Mouse (Mus musculus) neural tube, embryonic 11.5 days (tissue): ENCODE results near the gene Nt5c1a. TPM values are rescaled to one million over a fixed set of nuclear protein-coding genes. Genes with fewer than 3 reads are reported as not detected.

Experiments
- ATAC-seq: fragments of 200-750 bp; cut with Nextera tagmentation; 2 replicates; pipeline ENCODE4 v1.8.0; 2017; ENCODE audit warnings: moderate number of reproducible peaks, mild to moderate bottlenecking, moderate TSS enrichment, moderate library complexity; ENCODE audit not compliant: insufficient read depth, low FRiP score, low TSS enrichment
- DNase-seq: peaks from one replicate; pipeline ENCODE4 v3.0.0-alpha.2; 2015; ENCODE audit warnings: low spot score
- H3K27ac ChIP-seq: fragments of 300-500 bp; sonication (generic); 2 replicates; pipeline ENCODE4 v1.5.1; 2014; ENCODE audit warnings: low read depth, mild to moderate bottlenecking, low read length
- H3K27me3 ChIP-seq: fragments of 300-500 bp; sonication (generic); 2 replicates; pipeline ENCODE4 v1.6.1; 2014; ENCODE audit warnings: mild to moderate bottlenecking, low read length, mixed read lengths; ENCODE audit not compliant: control insufficient read depth, insufficient read depth
- H3K36me3 ChIP-seq: fragments of 300-500 bp; sonication (generic); 2 replicates; pipeline ENCODE4 v1.6.1; 2014; ENCODE audit warnings: mild to moderate bottlenecking, low read length, moderate library complexity, mixed read lengths; ENCODE audit not compliant: control insufficient read depth, insufficient read depth
- H3K4me1 ChIP-seq: fragments of 300-500 bp; sonication (generic); 2 replicates; pipeline ENCODE4 v1.6.1; 2014; ENCODE audit warnings: low read length, mixed read lengths; ENCODE audit not compliant: control insufficient read depth, insufficient read depth
- H3K4me2 ChIP-seq: fragments of 300-500 bp; sonication (generic); 2 replicates; pipeline ENCODE4 v1.6.1; 2014; ENCODE audit warnings: low read depth, mild to moderate bottlenecking, moderate library complexity
- H3K4me3 ChIP-seq: fragments of 300-500 bp; sonication (generic); 2 replicates; pipeline ENCODE4 v1.5.1; 2014; ENCODE audit warnings: low read depth, low read length
- H3K9ac ChIP-seq: fragments of 300-500 bp; sonication (generic); 2 replicates; pipeline ENCODE4 v1.6.1; 2014; ENCODE audit warnings: mild to moderate bottlenecking, low read length
- H3K9me3 ChIP-seq: fragments of 300-500 bp; sonication (generic); 2 replicates; pipeline ENCODE4 v1.6.1; 2016; ENCODE audit warnings: low read length; ENCODE audit not compliant: control insufficient read depth
- WGBS: fragments of 180-500 bp; shearing (Covaris S2); extraction: QIAGEN DNeasy Blood & Tissue Kit; methylation state at CpG from one replicate; pipeline ENCODE4 v1.1.7; 2014; 5-methylcytosine and 5-hydroxymethylcytosine counted together
- polyA plus RNA-seq: library from polyadenylated mRNA; unstranded; fragments of >200 nt; fragmentation: Nextera tagmentation; extraction: Ambion mirVana; gene quantifications from 2 replicates; pipeline ENCODE4 v1.2.1, GENCODE M21; 2014

Gene Nt5c1a
- polyA plus RNA-seq, 1 experiment from 2014 or later, result not detected

- Histone ChIP-seq H3K4me1 (peaks cover 14% of the 10 kb centered on the region), H3K36me3 (no peaks in the 10 kb centered on the region), H3K27me3 (peaks cover 12% of the 10 kb centered on the region; the same call in 1 of the 2 replicates), H3K4me3 (peak within 1 kb of the TSS; percentile 36), H3K9me3 (no peaks in the 10 kb centered on the region), H3K27ac (0 out of 2 replicates have a peak within 1 kb of the TSS, but pooled peaks have one; percentile 10), H3K9ac (peak within 1 kb of the TSS; percentile 16), H3K4me2 (peak within 1 kb of the TSS; percentile 70)
- ATAC-seq, result peak; percentile 61
- WGBS, result 2% methylated on average over 52 of the region's 52 CpGs
- peak; percentile 50 for DNase-seq
These were observed 32.3 kb downstream of the Nt5c1a start, which contains the start of gene Heyl for GRCm38 (mm10) chr4:123233492-123234084. Heyl (plus strand) TSS chr4:123233556.

DNA sequence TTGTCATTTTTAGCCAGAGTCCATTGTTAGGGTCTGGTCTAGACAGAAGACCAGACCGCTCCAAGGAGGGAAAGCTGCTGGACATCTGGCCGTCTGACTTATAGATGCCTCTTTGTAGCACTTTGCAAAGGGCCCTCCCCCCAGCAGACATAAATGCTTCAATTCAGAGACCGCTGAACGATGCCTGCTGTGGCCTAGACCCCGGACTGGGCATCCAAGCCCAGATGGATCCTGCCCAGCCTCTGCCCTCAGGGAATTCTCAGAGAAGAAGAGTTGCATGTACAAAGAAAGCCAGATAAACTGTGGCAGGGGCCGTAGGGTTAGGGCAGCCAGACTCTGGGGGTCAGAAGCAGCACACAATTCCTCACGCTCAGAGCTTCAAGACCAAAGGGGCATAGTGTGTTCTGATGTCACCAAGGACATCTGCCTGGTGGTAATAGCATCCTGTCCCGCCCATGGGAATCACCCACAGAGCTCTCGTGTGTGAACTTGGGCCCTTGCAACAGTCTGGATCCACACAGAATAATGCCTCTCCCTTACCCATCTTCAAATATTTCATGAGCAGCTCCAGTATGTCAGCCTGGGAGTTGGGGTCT lies 34.6 kb downstream of the Nt5c1a start:
- DNase-seq, result no peak
- no peaks in the 10 kb centered on the region for H3K9me3 ChIP-seq
- peak overlapping the region; percentile 8; the same call in 1 of the 2 replicates for H3K4me2 ChIP-seq
- ATAC-seq, result no peak
- peak overlapping the region; percentile 49 for H3K27ac ChIP-seq
- peaks cover 22% of the 10 kb centered on the region for H3K4me1 ChIP-seq
- no peak overlapping the region for H3K4me3 ChIP-seq
- no peak overlapping the region for H3K9ac ChIP-seq
- H3K27me3 ChIP-seq, result peaks cover 17% of the 10 kb centered on the region; the same call in 1 of the 2 replicates
- 35% methylated on average over 9 of the region's 9 CpGs for WGBS
- no peaks in the 10 kb centered on the region for H3K36me3 ChIP-seq

- Histone ChIP-seq H3K9me3 (no peaks in the 10 kb centered on the region), H3K9ac (no peak overlapping the region), H3K4me1 (peaks cover 22% of the 10 kb centered on the region), H3K27me3 (peaks cover 17% of the 10 kb centered on the region; the same call in 1 of the 2 replicates), H3K27ac (0 out of 2 replicates have a peak overlapping the region, but pooled peaks have one; percentile 6), H3K4me3 (no peak overlapping the region), H3K36me3 (no peaks in the 10 kb centered on the region), H3K4me2 (peak overlapping the region; percentile 1)
- 83% methylated on average over 13 of the region's 13 CpGs for WGBS
- ATAC-seq (no peak), DNase-seq (no peak)
These were observed 35.2 kb downstream of the Nt5c1a start for GRCm38 (mm10) chr4:123236431-123237031.

- Histone ChIP-seq H3K27me3 (peaks cover 17% of the 10 kb centered on the region; the same call in 1 of the 2 replicates), H3K9ac (no peak overlapping the region), H3K36me3 (no peaks in the 10 kb centered on the region), H3K27ac (peak overlapping the region; percentile 20; the same call in 1 of the 2 replicates), H3K4me3 (no peak overlapping the region), H3K9me3 (no peaks in the 10 kb centered on the region), H3K4me2 (peak overlapping the region; percentile 8; the same call in 1 of the 2 replicates), H3K4me1 (peaks cover 22% of the 10 kb centered on the region)
- 47% methylated on average over 6 of the region's 6 CpGs for WGBS
- DNase-seq, result no peak
- ATAC-seq, result no peak
These were observed 36.3 kb downstream of the Nt5c1a start for GRCm38 (mm10) chr4:123237386-123238266.

- Histone ChIP-seq H3K4me3 (peak overlapping the region; percentile 27), H3K4me1 (peaks cover 15% of the 10 kb centered on the region), H3K36me3 (no peaks in the 10 kb centered on the region), H3K9me3 (no peaks in the 10 kb centered on the region), H3K9ac (peak overlapping the region; percentile 53), H3K4me2 (peak overlapping the region; percentile 53), H3K27me3 (peaks cover 5% of the 10 kb centered on the region; the same call in 1 of the 2 replicates), H3K27ac (peak overlapping the region; percentile 76)
- WGBS, result 4% methylated on average over 46 of the region's 58 CpGs
- DNase-seq, result peak; percentile 67
- ATAC-seq, result peak; percentile 64
These were observed 38.3 kb downstream of the Nt5c1a start for GRCm38 (mm10) chr4:123239361-123240203.

DNA sequence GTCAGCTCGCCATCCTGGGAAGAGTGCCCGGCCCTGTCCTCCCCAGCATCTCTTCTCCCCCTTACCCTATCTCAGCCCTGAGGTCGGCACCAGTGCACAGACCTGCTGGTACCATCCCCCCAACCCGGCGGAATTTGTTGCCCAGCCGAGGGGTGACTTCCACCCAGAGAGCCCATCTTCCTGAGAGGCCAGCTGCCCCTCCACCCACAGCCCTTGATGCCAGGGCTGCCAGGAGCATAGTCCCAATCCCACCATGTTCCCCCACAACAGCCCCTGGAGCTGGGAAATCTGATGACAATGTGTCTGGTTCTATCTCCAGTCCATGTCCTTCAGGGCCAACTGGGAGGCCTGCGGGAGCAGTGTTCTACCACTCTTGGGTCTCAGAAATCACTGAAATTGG lies 44.9 kb downstream of the Nt5c1a start:
- Histone ChIP-seq H3K4me3 (no peak overlapping the region), H3K36me3 (no peaks in the 10 kb centered on the region; the same call in 1 of the 2 replicates), H3K9me3 (no peaks in the 10 kb centered on the region), H3K4me1 (no peaks in the 10 kb centered on the region), H3K27me3 (no peaks in the 10 kb centered on the region), H3K27ac (no peak overlapping the region), H3K9ac (no peak overlapping the region), H3K4me2 (no peak overlapping the region)
- ATAC-seq, result no peak
- no peak for DNase-seq
- WGBS, result 86% methylated on average over 7 of the region's 7 CpGs

DNA sequence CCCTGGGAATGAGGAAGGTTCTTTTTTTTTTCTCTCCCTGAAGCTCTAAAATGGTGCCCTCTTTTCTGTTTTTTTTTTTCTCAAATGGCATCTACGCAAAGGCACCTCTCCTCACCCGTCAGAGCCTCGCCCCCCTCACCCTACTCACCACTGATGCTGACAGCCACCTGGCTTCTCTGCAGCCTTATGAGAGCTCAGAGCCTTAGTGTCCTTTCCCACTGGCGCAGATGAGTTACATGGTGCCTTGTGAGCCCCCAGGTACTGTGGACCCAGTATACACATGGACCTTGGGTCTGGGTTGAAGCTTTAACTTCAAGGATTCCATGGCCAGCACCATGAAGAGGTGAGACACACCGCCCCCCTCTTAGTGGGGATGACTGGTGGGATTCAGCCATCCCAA lies 45.3 kb downstream of the Nt5c1a start:
- no peak overlapping the region for H3K27ac ChIP-seq
- ATAC-seq (no peak), DNase-seq (no peak)
- no peak overlapping the region for H3K9ac ChIP-seq
- 94% methylated on average over 5 of the region's 5 CpGs for WGBS
- no peaks in the 10 kb centered on the region for H3K27me3 ChIP-seq
- H3K4me3 ChIP-seq, result no peak overlapping the region
- H3K4me2 ChIP-seq, result no peak overlapping the region
- H3K36me3 ChIP-seq, result no peaks in the 10 kb centered on the region; the same call in 1 of the 2 replicates
- no peaks in the 10 kb centered on the region for H3K9me3 ChIP-seq
- no peaks in the 10 kb centered on the region for H3K4me1 ChIP-seq
